Mouse (Mus musculus): ENCODE data around the gene Adss. TPM values are rescaled to one million over a fixed set of nuclear protein-coding genes. Genes with fewer than 3 reads are reported as not detected.

The Adss gene
- polyA plus RNA-seq, 1 experiment: 23.8 TPM

GRCm38 (mm10) chr1:177731973-177732372, 64.3 kb downstream of the Adss start:
- DNase-seq: no peak
- 75% methylated on average over 3 of the region's 3 CpGs for WGBS
- H3K4me3 ChIP-seq (replicated peaks; ENCODE audit: extremely low read depth, low read depth, low read length): no peak overlapping the region
- TF ChIP-seq POLR2A (IDR thresholded peaks at IDR 0.05; ENCODE audit: borderline replicate concordance, extremely low read depth, low read depth, low read length) (no peak), CTCF (IDR thresholded peaks at IDR 0.05; ENCODE audit: insufficient read depth, low read length) (no peak)
- peaks cover 7% of the 10 kb centered on the region; the same call in 1 of the 2 replicates for H3K4me1 ChIP-seq (ENCODE audit: control insufficient read depth, insufficient read depth, low read length)

GRCm38 (mm10) chr1:177729043-177730024, 67.0 kb downstream of the Adss start, which contains the start of gene 1700016C15Rik:
Gene 1700016C15Rik (plus strand): TSS chr1:177729814.
- 56% methylated on average over 11 of the region's 11 CpGs for whole genome bisulfite sequencing
- Histone ChIP-seq H3K4me3 (replicated peaks; ENCODE audit: extremely low read depth, low read depth, low read length) (no peak within 1 kb of the TSS), H3K4me1 (ENCODE audit: control insufficient read depth, insufficient read depth, low read length) (peaks cover 7% of the 10 kb centered on the region; the same call in 1 of the 2 replicates)
- peak; percentile 34 for DNase-seq
- TF ChIP-seq CTCF (IDR thresholded peaks at IDR 0.05; ENCODE audit: insufficient read depth, low read length) (no peak), POLR2A (IDR thresholded peaks at IDR 0.05; ENCODE audit: borderline replicate concordance, extremely low read depth, low read depth, low read length) (no peak)

GRCm38 (mm10) chr1:177727883-177728525, 68.3 kb downstream of the Adss start:
- no peak for TF ChIP-seq POLR2A (IDR thresholded peaks at IDR 0.05; ENCODE audit: borderline replicate concordance, extremely low read depth, low read depth, low read length)
- no peak for TF ChIP-seq CTCF (IDR thresholded peaks at IDR 0.05; ENCODE audit: insufficient read depth, low read length)
- peaks cover 7% of the 10 kb centered on the region; the same call in 1 of the 2 replicates for H3K4me1 ChIP-seq (ENCODE audit: control insufficient read depth, insufficient read depth, low read length)
- no peak for DNase-seq
- no peak overlapping the region for H3K4me3 ChIP-seq (replicated peaks; ENCODE audit: extremely low read depth, low read depth, low read length)
- 83% methylated on average over 3 of the region's 3 CpGs for WGBS

GRCm38 (mm10) chr1:177726870-177727269, 69.4 kb downstream of the Adss start:
- Histone ChIP-seq H3K4me3 (replicated peaks; ENCODE audit: extremely low read depth, low read depth, low read length) (no peak overlapping the region), H3K4me1 (ENCODE audit: control insufficient read depth, insufficient read depth, low read length) (peaks cover 7% of the 10 kb centered on the region; the same call in 1 of the 2 replicates)
- WGBS: 48% methylated on average over 5 of the region's 5 CpGs
- no peak for TF ChIP-seq CTCF (IDR thresholded peaks at IDR 0.05; ENCODE audit: insufficient read depth, low read length)
- TF ChIP-seq POLR2A (IDR thresholded peaks at IDR 0.05; ENCODE audit: borderline replicate concordance, extremely low read depth, low read depth, low read length): no peak
- no peak for DNase-seq

- no peak for DNase-seq
- 73% methylated on average over 4 of the region's 4 CpGs for WGBS
- no peak overlapping the region for H3K4me3 ChIP-seq (replicated peaks; ENCODE audit: extremely low read depth, low read depth, low read length)
- peaks cover 2% of the 10 kb centered on the region; the same call in 1 of the 2 replicates for H3K4me1 ChIP-seq (ENCODE audit: control insufficient read depth, insufficient read depth, low read length)
- TF ChIP-seq POLR2A (IDR thresholded peaks at IDR 0.05; ENCODE audit: borderline replicate concordance, extremely low read depth, low read depth, low read length): no peak
- no peak for TF ChIP-seq CTCF (IDR thresholded peaks at IDR 0.05; ENCODE audit: insufficient read depth, low read length)
These were observed 72.5 kb downstream of the Adss start for GRCm38 (mm10) chr1:177723786-177724185.

- H3K4me3 ChIP-seq (replicated peaks; ENCODE audit: extremely low read depth, low read depth, low read length): no peak overlapping the region
- no peaks in the 10 kb centered on the region for H3K4me1 ChIP-seq (ENCODE audit: control insufficient read depth, insufficient read depth, low read length)
- TF ChIP-seq POLR2A (IDR thresholded peaks at IDR 0.05; ENCODE audit: borderline replicate concordance, extremely low read depth, low read depth, low read length): no peak
- TF ChIP-seq CTCF (IDR thresholded peaks at IDR 0.05; ENCODE audit: insufficient read depth, low read length): no peak
- 54% methylated on average over 3 of the region's 3 CpGs for WGBS
- DNase-seq: no peak
These were observed 77.3 kb downstream of the Adss start for GRCm38 (mm10) chr1:177719029-177719427.

- Histone ChIP-seq H3K4me3 (replicated peaks; ENCODE audit: extremely low read depth, low read depth, low read length) (no peak overlapping the region), H3K4me1 (ENCODE audit: control insufficient read depth, insufficient read depth, low read length) (no peaks in the 10 kb centered on the region; the same call in 1 of the 2 replicates)
- DNase-seq: no peak
- WGBS: 65% methylated on average over 11 of the region's 11 CpGs
- TF ChIP-seq POLR2A (IDR thresholded peaks at IDR 0.05; ENCODE audit: borderline replicate concordance, extremely low read depth, low read depth, low read length) (no peak), CTCF (IDR thresholded peaks at IDR 0.05; ENCODE audit: insufficient read depth, low read length) (no peak)
These were observed 77.8 kb downstream of the Adss start for GRCm38 (mm10) chr1:177718340-177719028.

- TF ChIP-seq CTCF (IDR thresholded peaks at IDR 0.05; ENCODE audit: insufficient read depth, low read length): no peak
- TF ChIP-seq POLR2A (IDR thresholded peaks at IDR 0.05; ENCODE audit: borderline replicate concordance, extremely low read depth, low read depth, low read length): no peak
- Histone ChIP-seq H3K4me3 (replicated peaks; ENCODE audit: extremely low read depth, low read depth, low read length) (no peak overlapping the region), H3K4me1 (ENCODE audit: control insufficient read depth, insufficient read depth, low read length) (no peaks in the 10 kb centered on the region; the same call in 1 of the 2 replicates)
- WGBS: 68% methylated on average over 7 of the region's 7 CpGs
- no peak for DNase-seq
These were observed 79.1 kb downstream of the Adss start for GRCm38 (mm10) chr1:177717057-177717835.
